Mouse (Mus musculus) pancreas, adult 10 weeks (tissue): Measurements from ENCODE around the gene Tsr3. TPM values are rescaled to one million over a fixed set of nuclear protein-coding genes. Genes with fewer than 3 reads are reported as not detected.

ENCODE experiments used
- polyA plus RNA-seq: library from polyadenylated mRNA; stranded (reverse); fragments of 350-450 nt; fragmentation: Illumina TruSeq; extraction: RNeasy Lipid Tissue Mini Kit (QIAGEN cat#74804); gene quantifications from one replicate; pipeline ENCODE4 v1.2.3, GENCODE M21; 2015; ENCODE audit warnings: low read depth, low replicate concordance; ENCODE audit not compliant: insufficient read depth

Tsr3 gene
- 11.4 TPM for polyA plus RNA-seq

DNA sequence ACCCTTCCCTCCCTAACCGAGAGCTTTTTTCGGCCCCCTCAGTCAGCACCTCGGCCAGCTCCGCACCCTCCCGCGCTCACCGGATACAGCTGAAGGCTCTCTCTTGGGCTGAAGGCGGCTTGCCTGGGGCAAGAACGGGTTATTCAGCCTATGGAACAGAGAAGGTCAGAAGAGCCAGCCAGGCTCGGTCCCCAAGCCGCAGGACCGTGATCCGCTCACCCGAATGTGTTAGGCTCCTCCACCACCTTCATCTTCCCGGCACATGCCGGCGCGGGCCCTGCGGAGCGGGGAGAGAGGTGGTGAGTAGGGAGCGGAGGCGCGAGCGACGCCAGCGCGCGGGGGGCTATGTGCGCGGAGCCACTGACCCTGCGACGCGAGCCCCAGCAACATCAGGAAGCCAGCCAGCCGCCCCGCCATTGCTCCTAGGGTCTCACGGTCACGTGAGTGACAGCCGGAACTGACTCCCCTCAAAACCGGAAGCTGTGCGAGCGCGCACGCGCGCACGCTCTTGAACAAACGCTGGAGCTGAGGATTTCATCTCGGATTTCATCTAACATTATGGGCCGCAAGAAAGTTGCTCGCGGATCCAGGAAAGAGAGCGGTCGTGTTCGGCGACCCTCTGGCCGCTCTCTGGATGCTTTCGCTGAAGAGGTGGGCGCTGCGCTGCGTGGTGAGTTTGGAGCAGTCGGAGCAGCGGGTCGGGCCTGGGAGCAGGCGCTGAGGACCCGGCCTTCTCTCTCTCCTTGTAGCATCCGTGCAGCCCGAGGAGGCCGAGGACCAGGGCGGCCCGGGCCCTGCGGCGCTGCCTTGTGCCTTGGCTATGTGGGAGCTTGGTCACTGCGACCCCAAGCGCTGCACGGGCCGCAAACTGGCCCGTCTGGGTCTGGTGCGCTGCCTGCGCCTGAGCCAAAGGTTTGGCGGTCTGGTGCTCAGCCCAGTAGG lies at the start of gene Tsr3, which contains the start of gene Gnptg:
Gene Tsr3 (plus strand): TSS at position 476 of the 942 bp plus-strand sequence.
Gene Gnptg (minus strand): TSS at position 430 of the 942 bp plus-strand sequence.

DNA sequence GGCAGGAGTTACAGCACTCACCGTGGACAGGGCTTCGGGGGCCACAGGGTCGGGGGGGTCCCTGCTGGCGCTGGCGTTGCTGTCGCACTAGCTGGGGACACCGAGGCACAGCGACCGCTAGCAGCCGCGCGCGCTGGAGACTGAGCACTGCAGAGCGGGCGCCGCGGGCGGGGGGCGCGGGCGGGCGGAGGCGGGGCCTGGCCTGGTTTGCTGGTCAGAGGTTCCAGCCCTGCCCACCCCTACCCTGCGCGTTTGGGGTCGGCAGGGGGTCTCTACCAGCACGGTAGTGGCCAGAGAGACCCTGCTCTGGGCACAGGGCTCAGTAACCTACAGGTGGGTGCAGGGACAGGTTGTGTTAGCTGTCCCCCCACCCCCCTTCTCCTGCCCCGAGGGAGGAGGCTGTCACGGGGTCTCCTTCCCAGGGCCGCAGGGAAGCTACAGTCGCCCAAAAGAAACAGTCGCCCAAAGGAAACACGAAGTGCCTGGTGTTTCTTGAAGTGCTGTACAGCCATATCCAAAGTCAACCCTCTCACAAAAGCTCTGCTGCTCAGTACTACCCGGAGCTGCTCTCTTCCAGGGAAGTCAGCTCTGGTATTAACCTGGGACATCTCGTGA lies 16.3 kb downstream of the Tsr3 start, which contains the start of gene Baiap3:
Gene Baiap3 (minus strand): TSS at position 225 of the 615 bp plus-strand sequence.

DNA sequence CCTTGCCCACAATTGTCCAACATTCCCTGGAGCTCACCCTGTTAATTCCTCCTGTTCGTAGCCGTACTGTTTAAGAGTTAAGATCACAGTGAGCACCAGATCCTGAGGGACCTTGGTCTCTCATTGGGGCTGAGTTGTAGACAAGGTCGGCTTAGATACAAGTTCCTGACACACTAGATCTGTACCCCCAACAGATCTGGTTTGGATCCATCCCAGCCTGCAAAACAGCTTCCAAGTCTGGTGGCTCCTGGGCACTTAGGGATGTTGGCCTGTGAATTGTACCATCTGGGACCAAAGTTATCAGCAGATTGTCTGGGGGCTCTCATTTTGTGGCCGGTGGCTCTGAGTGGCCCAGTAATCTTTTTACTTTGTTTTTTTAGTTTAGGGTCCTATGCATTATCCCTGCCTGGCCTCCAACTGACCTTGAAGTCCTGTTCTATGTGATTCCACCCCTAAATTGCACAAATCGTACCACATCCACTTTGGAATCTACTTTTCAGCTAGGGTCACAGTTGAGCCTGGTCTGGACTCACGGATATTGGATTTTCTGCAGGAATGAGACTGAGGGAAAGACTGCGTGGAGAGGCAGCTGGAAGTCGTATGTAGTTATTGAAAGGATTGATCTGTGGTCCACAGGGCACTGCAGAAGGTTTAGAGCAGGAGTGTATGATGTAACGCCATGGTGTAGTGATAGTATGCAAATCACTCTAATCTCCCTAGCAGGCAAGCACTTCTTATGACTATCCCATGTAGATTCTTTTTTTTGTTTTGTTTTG lies 34.8 kb downstream of the Tsr3 start, which contains the start of gene Ube2i:
Gene Ube2i (minus strand): TSS at position 52 of the 776 bp plus-strand sequence.

Other genes with a start within 250 kb of the Tsr3 start
- gene Cramp1l, start 224.4 kb upstream of the Tsr3 start, polyA plus RNA-seq: 3.4 TPM
- gene Ift140, start 224.1 kb upstream of the Tsr3 start, polyA plus RNA-seq: 2.6 TPM
- gene Tmem204, start 156.6 kb upstream of the Tsr3 start, polyA plus RNA-seq: 28.7 TPM
- gene Telo2, start 124.2 kb upstream of the Tsr3 start, polyA plus RNA-seq: 14.3 TPM
- gene Ptx4, start 119.4 kb upstream of the Tsr3 start, polyA plus RNA-seq: not detected
- 7.1 TPM for gene Clcn7, start 106.8 kb upstream of the Tsr3 start, polyA plus RNA-seq
- gene Ccdc154, start 77.7 kb upstream of the Tsr3 start, polyA plus RNA-seq: not detected
- gene Gm38655, start 64.7 kb upstream of the Tsr3 start, polyA plus RNA-seq: not detected
- gene BC003965, start 55.6 kb upstream of the Tsr3 start, polyA plus RNA-seq: 4.7 TPM
- gene Unkl, start 51.8 kb upstream of the Tsr3 start, polyA plus RNA-seq: 4.3 TPM
- 19.9 TPM for gene Gnptg, start within 50 bp of the Tsr3 start, polyA plus RNA-seq
- gene Baiap3, start 16.2 kb downstream of the Tsr3 start, polyA plus RNA-seq: 14.6 TPM
- 38.2 TPM for gene Ube2i, start 34.5 kb downstream of the Tsr3 start, polyA plus RNA-seq
- gene Prss34, start 58.2 kb downstream of the Tsr3 start, polyA plus RNA-seq: not detected
- gene Prss28, start 68.5 kb downstream of the Tsr3 start, polyA plus RNA-seq: not detected
- gene Prss29, start 78.5 kb downstream of the Tsr3 start, polyA plus RNA-seq: not detected
- not detected for gene Tpsab1, start 105.4 kb downstream of the Tsr3 start, polyA plus RNA-seq
- 0.96 TPM for gene Tpsb2, start 126.1 kb downstream of the Tsr3 start, polyA plus RNA-seq
- gene Tpsg1, start 129.1 kb downstream of the Tsr3 start, polyA plus RNA-seq: not detected
- gene Cacna1h, start 193.6 kb downstream of the Tsr3 start, polyA plus RNA-seq: 0.79 TPM
- gene Tekt4, start 214.4 kb downstream of the Tsr3 start, polyA plus RNA-seq: not detected